Mouse (Mus musculus) c-Kit-positive CD71-positive TER-119-negative erythroid progenitor cells, embryonic 14.5 days (primary cell): ENCODE measurements around the gene Serpinc1.
"Not testable (repeated sequence)": the region's sequence is repeated elsewhere in the genome, so short reads cannot be mapped to it uniquely, and the experiment has no call there.

Source experiments
- DNase-seq: peaks from one replicate; pipeline ENCODE4 v3.0.0-alpha.2; 2013; ENCODE audit warnings: low read depth

Serpinc1 gene

GRCm38 (mm10) chr1:160978071-160978735 lies at the start of gene Serpinc1:
TSS of gene Serpinc1 (plus strand) at chr1:160978585.
- no peak for DNase-seq

- DNase-seq: no peak
These were observed 47.1 kb upstream of the Serpinc1 start for GRCm38 (mm10) chr1:160931320-160931719.

GRCm38 (mm10) chr1:160933896-160934482 lies 44.4 kb upstream of the Serpinc1 start:
- DNase-seq: peak; percentile 23

GRCm38 (mm10) chr1:160935551-160935950 lies 42.8 kb upstream of the Serpinc1 start:
- DNase-seq: no peak

- peak; percentile 4 for DNase-seq
These were observed 15.2 kb upstream of the Serpinc1 start for GRCm38 (mm10) chr1:160963199-160963598.

- no peak for DNase-seq
These were observed 11.1 kb upstream of the Serpinc1 start for GRCm38 (mm10) chr1:160967268-160967667.

- DNase-seq: no peak
These were observed 9.7 kb upstream of the Serpinc1 start for GRCm38 (mm10) chr1:160968643-160969042.

GRCm38 (mm10) chr1:160980021-160980420 lies 1.6 kb downstream of the Serpinc1 start:
- DNase-seq: no peak

- no peak for DNase-seq
These were observed 2.3 kb downstream of the Serpinc1 start for GRCm38 (mm10) chr1:160980537-160981234.

GRCm38 (mm10) chr1:160981337-160981736 lies 3.0 kb downstream of the Serpinc1 start:
- DNase-seq: no peak

GRCm38 (mm10) chr1:160982887-160983286 lies 4.5 kb downstream of the Serpinc1 start:
- no peak for DNase-seq

- DNase-seq: not testable (repeated sequence)
These were observed 6.3 kb downstream of the Serpinc1 start for GRCm38 (mm10) chr1:160984731-160985130.

- DNase-seq: no peak
These were observed 7.1 kb downstream of the Serpinc1 start for GRCm38 (mm10) chr1:160985477-160985876.

GRCm38 (mm10) chr1:160986881-160987635 lies 8.7 kb downstream of the Serpinc1 start:
- no peak for DNase-seq

GRCm38 (mm10) chr1:160989395-160989794 lies 11.0 kb downstream of the Serpinc1 start:
- DNase-seq: no peak

GRCm38 (mm10) chr1:160993851-160994250 lies 15.5 kb downstream of the Serpinc1 start:
- DNase-seq: no peak

- no peak for DNase-seq
These were observed 26.6 kb downstream of the Serpinc1 start for GRCm38 (mm10) chr1:161004942-161005341.

GRCm38 (mm10) chr1:161005526-161005925 lies 27.1 kb downstream of the Serpinc1 start:
- DNase-seq: no peak

- DNase-seq: no peak
These were observed 28.1 kb downstream of the Serpinc1 start for GRCm38 (mm10) chr1:161006471-161006870.

GRCm38 (mm10) chr1:161008038-161008437 lies 29.7 kb downstream of the Serpinc1 start:
- no peak for DNase-seq

GRCm38 (mm10) chr1:161010436-161010835 lies 32.1 kb downstream of the Serpinc1 start:
- DNase-seq: no peak

- no peak for DNase-seq
These were observed 38.0 kb downstream of the Serpinc1 start for GRCm38 (mm10) chr1:161016378-161016777.
